Mouse (Mus musculus): Measurements from ENCODE around the gene 1190007I07Rik. TPM values are rescaled to one million over a fixed set of nuclear protein-coding genes. Genes with fewer than 3 reads are reported as not detected.
"Not testable (repeated sequence)": the region's sequence is repeated elsewhere in the genome, so short reads cannot be mapped to it uniquely, and the experiment has no call there.

Gene 1190007I07Rik
- polyA plus RNA-seq, 1 experiment from 2014 or later, result 35.7 TPM

DNA sequence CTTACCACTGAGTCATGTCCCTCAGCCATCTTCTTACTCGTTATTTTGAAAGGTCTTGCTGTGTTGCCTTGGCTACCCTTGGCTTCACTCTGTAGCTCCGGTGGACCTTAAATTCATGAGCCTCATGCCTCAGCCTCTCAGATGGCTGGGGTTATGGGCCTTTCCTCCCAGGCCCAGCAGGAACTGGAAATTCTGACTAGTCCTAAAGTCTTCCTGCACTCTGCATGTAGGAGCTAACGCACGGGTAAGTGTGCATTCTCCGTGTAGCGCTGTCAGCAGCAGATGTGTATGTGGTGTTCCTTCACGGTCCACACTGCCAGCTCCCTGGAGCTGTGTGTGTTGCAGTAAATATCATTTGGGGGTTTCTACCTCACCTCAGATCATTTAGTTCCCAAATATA is 8.1 kb upstream of the 1190007I07Rik start:
- H3K36me3 ChIP-seq (ENCODE audit: control insufficient read depth, insufficient read depth, low read length), result peaks cover 8% of the 10 kb centered on the region; the same call in 1 of the 2 replicates
- H3K4me1 ChIP-seq (ENCODE audit: control insufficient read depth, insufficient read depth, low read length), result peaks cover 15% of the 10 kb centered on the region
- no peak overlapping the region for H3K27ac ChIP-seq (ENCODE audit: low read depth, low read length)
- peak overlapping the region; percentile 89 for H3K4me2 ChIP-seq (ENCODE audit: low read length)
- H3K9ac ChIP-seq (ENCODE audit: low read length), result peak overlapping the region; percentile 91
- no peak for DNase-seq (ENCODE audit: low spot score)
- 78% methylated on average over 7 of the region's 7 CpGs for WGBS
- H3K27me3 ChIP-seq (replicated peaks; ENCODE audit: control insufficient read depth, insufficient read depth, low read length), result no peaks in the 10 kb centered on the region
- no peak for ATAC-seq
- H3K9me3 ChIP-seq (replicated peaks; ENCODE audit: control insufficient read depth, low read length), result no peaks in the 10 kb centered on the region
- H3K4me3 ChIP-seq (ENCODE audit: low read depth, low read length), result no peak overlapping the region

DNA sequence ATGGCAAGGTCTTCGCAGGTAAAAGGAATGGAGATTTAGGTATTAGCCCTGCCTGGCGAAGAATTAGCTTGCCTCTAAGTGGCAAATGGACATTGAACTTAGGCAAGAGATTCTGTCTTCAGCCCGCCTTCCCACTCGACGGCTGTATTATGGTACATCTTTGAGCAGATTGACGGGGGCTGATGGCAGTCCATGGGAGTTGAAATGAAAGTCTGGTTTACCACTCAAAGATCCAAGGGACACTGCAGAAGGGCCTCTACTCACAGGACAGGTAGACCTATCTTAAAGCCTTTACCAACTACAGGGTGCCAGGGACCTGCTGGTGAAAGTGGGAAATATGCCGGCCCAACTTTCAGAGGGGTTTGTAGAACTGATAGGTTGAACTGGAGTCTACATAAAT is 7.5 kb upstream of the 1190007I07Rik start:
- Histone ChIP-seq H3K27me3 (replicated peaks; ENCODE audit: control insufficient read depth, insufficient read depth, low read length) (no peaks in the 10 kb centered on the region), H3K9me3 (replicated peaks; ENCODE audit: control insufficient read depth, low read length) (no peaks in the 10 kb centered on the region), H3K27ac (ENCODE audit: low read depth, low read length) (no peak overlapping the region), H3K9ac (ENCODE audit: low read length) (peak overlapping the region; percentile 91), H3K4me1 (ENCODE audit: control insufficient read depth, insufficient read depth, low read length) (peaks cover 15% of the 10 kb centered on the region), H3K36me3 (ENCODE audit: control insufficient read depth, insufficient read depth, low read length) (peaks cover 8% of the 10 kb centered on the region; the same call in 1 of the 2 replicates), H3K4me2 (ENCODE audit: low read length) (peak overlapping the region; percentile 89), H3K4me3 (ENCODE audit: low read depth, low read length) (peak overlapping the region; percentile 80)
- ATAC-seq (no peak), DNase-seq (ENCODE audit: low spot score) (no peak)
- 16% methylated on average over 7 of the region's 7 CpGs for WGBS

DNA sequence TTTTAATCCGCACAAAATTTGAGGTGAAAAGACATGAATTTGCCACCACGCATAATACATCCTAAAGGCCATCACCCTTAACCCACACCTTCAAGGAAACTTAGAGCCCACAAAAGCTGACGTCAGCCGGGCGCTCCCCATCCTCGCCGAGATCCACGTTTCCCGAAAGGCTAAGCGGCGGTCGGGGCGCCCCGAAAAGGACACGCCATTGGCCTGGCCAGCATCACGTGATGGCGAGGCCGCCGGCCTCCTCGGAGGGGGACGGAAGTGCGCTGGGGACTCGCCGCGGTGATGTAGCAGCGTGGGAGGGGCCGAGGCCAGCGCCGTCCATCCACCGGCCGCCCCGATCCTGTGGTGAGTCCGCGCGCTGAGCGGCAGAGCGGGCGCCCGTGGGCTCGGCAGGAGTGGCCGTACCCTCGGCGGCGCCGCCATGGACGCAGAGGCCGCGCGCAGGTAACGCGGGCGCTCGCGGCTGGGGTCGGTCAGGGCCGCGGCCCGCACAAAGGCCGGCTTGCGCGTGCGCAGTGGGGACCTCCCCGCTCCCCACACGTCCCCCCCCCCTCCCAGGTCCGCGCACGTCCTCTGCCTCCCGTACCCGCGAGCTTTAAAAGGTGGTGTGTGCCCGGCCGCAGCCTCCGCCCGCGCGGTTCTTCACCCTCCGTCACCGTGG is 6.7 kb upstream of the 1190007I07Rik start, which contains the start of gene Tdg:
Gene Tdg (plus strand): TSS at position 243 of the 670 bp plus-strand sequence.
- H3K36me3 ChIP-seq (ENCODE audit: control insufficient read depth, insufficient read depth, low read length); H3K27me3 ChIP-seq (replicated peaks; ENCODE audit: control insufficient read depth, insufficient read depth, low read length); H3K9me3 ChIP-seq (replicated peaks; ENCODE audit: control insufficient read depth, low read length): not testable (repeated sequence)
- peak within 1 kb of the TSS; percentile 80 for H3K4me3 ChIP-seq (ENCODE audit: low read depth, low read length)
- peak within 1 kb of the TSS; percentile 91 for H3K9ac ChIP-seq (ENCODE audit: low read length)
- peak; percentile 98 for DNase-seq (ENCODE audit: low spot score)
- peaks cover 15% of the 10 kb centered on the region for H3K4me1 ChIP-seq (ENCODE audit: control insufficient read depth, insufficient read depth, low read length)
- peak within 1 kb of the TSS; percentile 89 for H3K4me2 ChIP-seq (ENCODE audit: low read length)
- ATAC-seq, result peak; percentile 98
- 1% methylated on average over 67 of the region's 78 CpGs for WGBS
- peak within 1 kb of the TSS; percentile 89 for H3K27ac ChIP-seq (ENCODE audit: low read depth, low read length)

DNA sequence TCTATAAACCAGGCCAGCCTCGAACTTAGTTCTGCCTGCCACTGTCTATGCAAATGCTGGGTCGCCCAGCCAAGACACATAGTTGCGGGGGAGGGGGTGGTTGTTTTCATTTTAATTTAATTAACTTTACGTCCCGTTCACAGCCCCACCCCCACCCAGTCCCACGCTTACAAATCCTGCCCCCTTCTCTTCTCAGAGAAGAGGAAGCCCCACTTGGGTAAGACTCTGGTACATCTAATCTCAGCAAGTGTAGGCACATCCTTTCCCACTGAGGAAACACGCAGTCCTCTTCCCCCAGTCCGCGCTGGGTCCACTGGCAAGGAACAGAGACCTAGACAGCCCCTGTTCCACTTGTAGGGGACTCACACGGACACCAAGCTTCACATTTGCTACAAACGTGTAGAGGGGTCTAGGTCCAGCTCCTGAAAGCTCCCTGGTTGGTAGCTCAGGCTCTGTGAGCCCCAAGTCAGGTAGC is 6.1 kb upstream of the 1190007I07Rik start:
- Histone ChIP-seq H3K4me3 (ENCODE audit: low read depth, low read length) (peak overlapping the region; percentile 80), H3K9me3 (replicated peaks; ENCODE audit: control insufficient read depth, low read length) (no peaks in the 10 kb centered on the region), H3K4me1 (ENCODE audit: control insufficient read depth, insufficient read depth, low read length) (peaks cover 15% of the 10 kb centered on the region), H3K4me2 (ENCODE audit: low read length) (peak overlapping the region; percentile 88), H3K9ac (ENCODE audit: low read length) (peak overlapping the region; percentile 91), H3K27me3 (replicated peaks; ENCODE audit: control insufficient read depth, insufficient read depth, low read length) (no peaks in the 10 kb centered on the region), H3K36me3 (ENCODE audit: control insufficient read depth, insufficient read depth, low read length) (peaks cover 8% of the 10 kb centered on the region; the same call in 1 of the 2 replicates), H3K27ac (ENCODE audit: low read depth, low read length) (peak overlapping the region; percentile 86)
- DNase-seq (ENCODE audit: low spot score) (peak; percentile 32), ATAC-seq (peak; percentile 0)
- WGBS, result 6% methylated on average over 11 of the region's 11 CpGs

DNA sequence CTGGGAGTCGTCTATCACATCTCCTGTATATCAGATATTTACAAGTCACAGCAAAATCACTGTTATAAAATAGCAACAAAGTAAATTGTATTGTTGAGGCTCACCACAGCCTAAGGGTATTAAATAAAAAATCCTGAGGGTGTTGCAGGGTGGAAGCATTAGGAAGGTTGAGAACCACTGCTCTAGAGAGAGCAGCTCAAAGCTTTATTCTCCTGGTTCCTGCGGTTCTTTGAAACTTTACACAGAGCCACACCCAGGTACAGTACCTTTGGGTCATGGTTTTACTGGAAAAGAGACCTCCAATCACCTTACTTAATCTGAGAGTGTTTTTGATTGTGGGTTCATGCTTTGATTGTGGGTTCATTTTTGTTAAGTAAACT is 515 bp upstream of the 1190007I07Rik start:
- peak overlapping the region; percentile 63 for H3K4me3 ChIP-seq (ENCODE audit: low read depth, low read length)
- not testable (repeated sequence) for H3K9me3 ChIP-seq (replicated peaks; ENCODE audit: control insufficient read depth, low read length); H3K4me1 ChIP-seq (ENCODE audit: control insufficient read depth, insufficient read depth, low read length); H3K27me3 ChIP-seq (replicated peaks; ENCODE audit: control insufficient read depth, insufficient read depth, low read length); H3K36me3 ChIP-seq (ENCODE audit: control insufficient read depth, insufficient read depth, low read length); DNase-seq (ENCODE audit: low spot score)
- ATAC-seq, result peak; percentile 5; the same call in 1 of the 2 replicates
- peak overlapping the region; percentile 81; the same call in 1 of the 2 replicates for H3K27ac ChIP-seq (ENCODE audit: low read depth, low read length)
- peak overlapping the region; percentile 59 for H3K4me2 ChIP-seq (ENCODE audit: low read length)
- WGBS, result 12% methylated on average over 2 of the region's 2 CpGs
- H3K9ac ChIP-seq (ENCODE audit: low read length), result peak overlapping the region; percentile 77; the same call in 1 of the 2 replicates

DNA sequence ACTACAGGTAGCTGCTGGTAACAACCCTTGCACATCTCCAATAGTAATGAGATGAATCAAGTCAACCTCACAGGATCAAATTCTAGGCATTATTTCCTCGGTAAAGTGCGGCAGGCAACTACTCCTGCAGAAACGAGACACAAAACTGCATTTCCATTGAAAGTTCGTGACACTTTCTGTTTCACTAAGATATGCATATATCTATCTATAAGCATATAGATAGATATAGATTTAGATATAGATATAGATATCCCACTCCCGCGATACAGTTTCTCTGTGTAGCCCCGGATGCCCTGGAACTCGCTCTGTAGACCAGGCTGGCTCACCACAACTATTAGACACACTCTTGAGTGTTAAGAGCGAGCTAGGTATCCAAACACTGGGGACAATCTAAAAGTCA is 793 bp downstream of the 1190007I07Rik start:
- Histone ChIP-seq H3K9me3 (replicated peaks; ENCODE audit: control insufficient read depth, low read length) (no peaks in the 10 kb centered on the region), H3K9ac (ENCODE audit: low read length) (peak overlapping the region; percentile 77), H3K27ac (ENCODE audit: low read depth, low read length) (no peak overlapping the region), H3K27me3 (replicated peaks; ENCODE audit: control insufficient read depth, insufficient read depth, low read length) (no peaks in the 10 kb centered on the region), H3K4me1 (ENCODE audit: control insufficient read depth, insufficient read depth, low read length) (peaks cover 6% of the 10 kb centered on the region; the same call in 1 of the 2 replicates), H3K4me2 (ENCODE audit: low read length) (peak overlapping the region; percentile 59), H3K36me3 (ENCODE audit: control insufficient read depth, insufficient read depth, low read length) (no peaks in the 10 kb centered on the region), H3K4me3 (ENCODE audit: low read depth, low read length) (peak overlapping the region; percentile 63)
- WGBS, result 30% methylated on average over 9 of the region's 9 CpGs
- ATAC-seq, result no peak
- no peak for DNase-seq (ENCODE audit: low spot score)

DNA sequence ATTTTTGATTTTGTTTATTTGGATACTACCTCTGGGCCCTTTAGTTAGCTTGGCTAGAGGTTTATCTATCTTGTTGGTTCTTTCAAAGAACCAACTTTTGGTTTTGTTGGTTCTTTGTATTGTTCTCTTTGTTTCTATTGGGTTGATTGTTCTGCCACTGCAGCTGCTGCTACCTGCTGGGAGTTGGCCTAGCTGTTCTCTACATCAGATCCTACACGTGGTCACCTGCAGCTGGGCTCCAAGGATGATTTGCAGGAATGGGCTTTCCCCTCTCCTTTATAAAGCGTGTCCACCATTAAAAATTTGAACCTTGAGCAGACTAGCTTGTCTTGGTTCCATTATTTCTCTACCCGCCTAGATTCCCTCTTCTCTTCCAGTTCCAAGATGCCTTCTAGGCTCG is 28.6 kb downstream of the 1190007I07Rik start:
- not testable (repeated sequence) for H3K27me3 ChIP-seq (replicated peaks; ENCODE audit: control insufficient read depth, insufficient read depth, low read length); ATAC-seq
- 71% methylated on average over 4 of the region's 4 CpGs for WGBS

DNA sequence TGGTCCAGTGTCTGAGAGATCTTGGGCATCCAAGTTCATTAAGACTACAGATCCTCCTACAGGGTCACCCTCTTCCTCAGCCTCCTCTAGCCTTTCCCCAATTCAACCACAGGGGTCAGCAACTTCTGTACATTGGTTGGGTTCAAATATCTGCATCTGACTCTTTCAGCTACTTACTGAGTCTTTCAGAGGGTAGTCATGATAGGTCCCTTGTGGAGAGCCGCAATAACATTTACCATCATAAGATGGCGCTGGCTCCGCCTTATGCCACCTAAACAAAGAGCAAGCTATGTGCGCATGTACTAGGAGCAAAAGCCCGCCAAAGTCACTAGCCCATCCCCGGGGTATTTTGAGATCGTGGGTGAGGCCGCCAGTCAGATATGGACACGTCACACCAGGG is 33.4 kb downstream of the 1190007I07Rik start:
- not testable (repeated sequence) for H3K4me1 ChIP-seq (ENCODE audit: control insufficient read depth, insufficient read depth, low read length); H3K4me3 ChIP-seq (ENCODE audit: low read depth, low read length); ATAC-seq; H3K9ac ChIP-seq (ENCODE audit: low read length); H3K9me3 ChIP-seq (replicated peaks; ENCODE audit: control insufficient read depth, low read length); H3K27ac ChIP-seq (ENCODE audit: low read depth, low read length); H3K36me3 ChIP-seq (ENCODE audit: control insufficient read depth, insufficient read depth, low read length); H3K4me2 ChIP-seq (ENCODE audit: low read length); H3K27me3 ChIP-seq (replicated peaks; ENCODE audit: control insufficient read depth, insufficient read depth, low read length); DNase-seq (ENCODE audit: low spot score)
- WGBS, result 91% methylated on average over 9 of the region's 9 CpGs

More for the DNA sequence above, 28.6 kb downstream of the 1190007I07Rik start:
- H3K4me3 ChIP-seq (ENCODE audit: low read depth, low read length); H3K4me2 ChIP-seq (ENCODE audit: low read length); H3K9me3 ChIP-seq (replicated peaks; ENCODE audit: control insufficient read depth, low read length); DNase-seq (ENCODE audit: low spot score); H3K27ac ChIP-seq (ENCODE audit: low read depth, low read length); H3K36me3 ChIP-seq (ENCODE audit: control insufficient read depth, insufficient read depth, low read length); H3K4me1 ChIP-seq (ENCODE audit: control insufficient read depth, insufficient read depth, low read length); H3K9ac ChIP-seq (ENCODE audit: low read length): not testable (repeated sequence)

DNA sequence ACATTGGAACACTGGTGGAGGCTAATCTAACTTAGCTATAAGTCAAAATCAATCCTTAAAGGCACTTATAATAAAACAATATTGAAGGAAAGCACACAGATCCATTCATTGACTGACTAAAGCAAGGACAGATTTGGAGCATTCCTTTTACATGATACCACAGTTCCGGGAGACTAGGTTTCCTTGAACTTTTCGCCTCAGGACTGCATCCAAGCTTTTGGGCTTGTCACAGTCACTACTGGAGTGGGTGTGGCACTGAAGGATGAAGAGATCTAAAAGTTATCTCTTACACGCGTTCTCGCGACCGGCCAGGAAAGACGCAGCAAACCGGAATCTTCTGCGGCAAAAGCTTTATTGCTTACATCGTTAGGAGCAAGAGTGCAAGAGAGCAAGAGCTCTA is 51.9 kb downstream of the 1190007I07Rik start:
- not testable (repeated sequence) for H3K4me2 ChIP-seq (ENCODE audit: low read length); DNase-seq (ENCODE audit: low spot score); H3K9me3 ChIP-seq (replicated peaks; ENCODE audit: control insufficient read depth, low read length); H3K27ac ChIP-seq (ENCODE audit: low read depth, low read length); H3K27me3 ChIP-seq (replicated peaks; ENCODE audit: control insufficient read depth, insufficient read depth, low read length); ATAC-seq; H3K36me3 ChIP-seq (ENCODE audit: control insufficient read depth, insufficient read depth, low read length); H3K9ac ChIP-seq (ENCODE audit: low read length); H3K4me3 ChIP-seq (ENCODE audit: low read depth, low read length); H3K4me1 ChIP-seq (ENCODE audit: control insufficient read depth, insufficient read depth, low read length)
- WGBS, result 93% methylated on average over 11 of the region's 11 CpGs

Data from forebrain, embryonic 14.5 days (tissue).